Mouse (Mus musculus) liver, embryonic 15.5 days (tissue): Measurements from ENCODE around the gene Iyd. TPM values are rescaled to one million over a fixed set of nuclear protein-coding genes. Genes with fewer than 3 reads are reported as not detected.
A peak's percentile ranks its signal among the peaks of the same experiment; 100 is the strongest.

ENCODE experiments used
- ATAC-seq: fragments of 200-750 bp; cut with Nextera tagmentation; 2 replicates; pipeline ENCODE4 v1.8.0; 2017; ENCODE audit warnings: moderate number of reproducible peaks, mild to moderate bottlenecking, moderate library complexity; ENCODE audit not compliant: insufficient read depth
- H3K27ac ChIP-seq: fragments of 300-500 bp; sonication (generic); replicated peaks from 2 replicates; pipeline ENCODE4 v1.5.1; 2015; ENCODE audit warnings: mild to moderate bottlenecking, inconsistent platforms
- H3K27me3 ChIP-seq: fragments of 300-500 bp; sonication (generic); 2 replicates; pipeline ENCODE4 v1.6.1; 2015; ENCODE audit warnings: mild to moderate bottlenecking, inconsistent platforms
- H3K36me3 ChIP-seq: fragments of 300-500 bp; sonication (generic); replicated peaks from 2 replicates; pipeline ENCODE4 v1.6.1; 2015; ENCODE audit warnings: moderate library complexity, mild to moderate bottlenecking, inconsistent platforms
- H3K4me1 ChIP-seq: fragments of 300-500 bp; sonication (generic); replicated peaks from 2 replicates; pipeline ENCODE4 v1.6.1; 2015; ENCODE audit warnings: inconsistent platforms
- H3K4me2 ChIP-seq: fragments of 300-500 bp; sonication (generic); 2 replicates; pipeline ENCODE4 v1.6.1; 2015; ENCODE audit warnings: moderate library complexity, mild to moderate bottlenecking, inconsistent platforms
- H3K4me3 ChIP-seq: fragments of 300-500 bp; sonication (generic); replicated peaks from 2 replicates; pipeline ENCODE4 v1.5.1; 2015; ENCODE audit warnings: mild to moderate bottlenecking, inconsistent platforms
- H3K9ac ChIP-seq: fragments of 300-500 bp; sonication (generic); 2 replicates; pipeline ENCODE4 v1.6.1; 2015; ENCODE audit warnings: moderate library complexity, mild to moderate bottlenecking, inconsistent platforms
- H3K9me3 ChIP-seq: fragments of 300-500 bp; sonication (generic); replicated peaks from 2 replicates; pipeline ENCODE4 v1.6.1; 2016; ENCODE audit warnings: inconsistent platforms
- WGBS: fragments of 180-500 bp; shearing (Covaris S2); methylation state at CpG from one replicate; pipeline ENCODE4 v1.1.7; 2015; ENCODE audit warnings: mixed read lengths; ENCODE audit not compliant: insufficient replicate concordance; 5-methylcytosine and 5-hydroxymethylcytosine counted together
- polyA plus RNA-seq: library from polyadenylated mRNA; unstranded; fragments of >200 nt; fragmentation: Nextera tagmentation; extraction: Ambion mirVana; gene quantifications from 2 replicates; pipeline ENCODE4 v1.2.1, GENCODE M21; 2015

Iyd gene
- polyA plus RNA-seq, 1 experiment from 2014 or later = 15.9 TPM

DNA sequence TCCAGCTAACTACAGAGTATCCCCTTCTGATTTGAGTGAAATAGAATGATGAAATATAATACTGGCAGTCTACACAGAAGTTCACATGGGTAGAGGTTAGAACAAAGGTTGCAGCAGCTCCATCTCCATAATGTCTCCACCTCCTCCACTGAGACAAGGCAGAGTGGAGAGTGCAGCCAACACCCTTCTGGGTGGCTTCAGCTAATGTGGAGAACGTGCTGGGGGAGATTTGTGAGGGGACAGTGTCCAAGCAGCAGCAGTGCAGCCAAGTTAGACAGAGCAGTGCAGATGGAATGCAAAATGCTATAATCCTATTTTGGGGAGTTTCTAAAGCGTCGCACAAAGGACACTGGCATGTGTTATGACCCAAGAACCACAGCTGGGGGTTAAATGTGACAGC lies 16.5 kb downstream of the Iyd start:
- no peaks in the 10 kb centered on the region for H3K36me3 ChIP-seq
- H3K27ac ChIP-seq = no peak overlapping the region
- no peaks in the 10 kb centered on the region for H3K27me3 ChIP-seq
- H3K9me3 ChIP-seq = no peaks in the 10 kb centered on the region
- no peak for ATAC-seq
- WGBS = 70% methylated on average over 3 of the region's 3 CpGs
- no peak overlapping the region for H3K9ac ChIP-seq
- no peak overlapping the region for H3K4me2 ChIP-seq
- no peak overlapping the region for H3K4me3 ChIP-seq
- H3K4me1 ChIP-seq = no peaks in the 10 kb centered on the region

DNA sequence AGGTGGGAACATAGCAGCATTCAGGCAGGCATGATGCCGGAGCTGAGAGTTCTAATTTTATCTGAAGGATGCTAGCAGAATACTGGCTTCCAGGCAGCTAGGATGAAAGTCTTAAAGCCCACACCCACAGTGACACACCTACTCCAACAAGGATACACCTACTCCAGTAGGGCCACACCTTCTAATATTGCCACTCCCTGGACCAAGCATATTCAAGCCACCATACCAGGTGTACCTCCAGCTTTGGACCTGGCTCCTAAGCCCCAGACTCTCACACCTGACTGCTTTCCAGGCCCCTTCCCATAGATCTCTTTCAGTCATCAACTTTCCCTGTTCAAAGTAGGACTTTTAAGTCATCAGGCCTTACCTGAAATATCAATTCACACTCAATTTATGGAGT lies 19.1 kb downstream of the Iyd start:
- no peaks in the 10 kb centered on the region for H3K4me1 ChIP-seq
- no peak overlapping the region for H3K9ac ChIP-seq
- ATAC-seq = no peak
- no peaks in the 10 kb centered on the region for H3K9me3 ChIP-seq
- no peaks in the 10 kb centered on the region for H3K27me3 ChIP-seq
- 59% methylated on average over 1 of the region's 1 CpGs for WGBS
- no peak overlapping the region for H3K4me3 ChIP-seq
- no peak overlapping the region for H3K27ac ChIP-seq
- H3K36me3 ChIP-seq = no peaks in the 10 kb centered on the region
- H3K4me2 ChIP-seq = no peak overlapping the region

DNA sequence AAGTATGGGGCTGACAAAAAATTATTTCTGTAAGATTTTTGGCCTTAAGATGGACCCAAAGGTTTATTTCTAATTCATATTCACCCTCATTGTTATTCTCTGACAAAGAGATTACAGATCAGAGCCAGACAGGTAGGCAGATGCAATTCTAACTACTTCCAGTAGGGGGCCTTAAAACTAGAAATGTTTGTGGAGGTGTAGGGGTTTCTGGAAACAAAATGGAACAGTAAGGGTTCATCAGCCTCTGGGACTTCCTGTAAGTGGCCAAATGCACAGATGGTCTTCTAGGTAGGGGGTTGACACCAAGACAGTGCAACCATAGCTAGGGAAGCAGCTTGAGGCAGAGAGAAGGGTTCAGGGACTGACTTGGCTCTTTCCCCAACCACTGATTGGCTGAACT lies 22.1 kb downstream of the Iyd start:
- no peak for ATAC-seq
- Histone ChIP-seq H3K4me2 (no peak overlapping the region), H3K9me3 (no peaks in the 10 kb centered on the region), H3K9ac (no peak overlapping the region), H3K4me3 (no peak overlapping the region), H3K27ac (no peak overlapping the region), H3K27me3 (no peaks in the 10 kb centered on the region), H3K4me1 (no peaks in the 10 kb centered on the region), H3K36me3 (no peaks in the 10 kb centered on the region)

DNA sequence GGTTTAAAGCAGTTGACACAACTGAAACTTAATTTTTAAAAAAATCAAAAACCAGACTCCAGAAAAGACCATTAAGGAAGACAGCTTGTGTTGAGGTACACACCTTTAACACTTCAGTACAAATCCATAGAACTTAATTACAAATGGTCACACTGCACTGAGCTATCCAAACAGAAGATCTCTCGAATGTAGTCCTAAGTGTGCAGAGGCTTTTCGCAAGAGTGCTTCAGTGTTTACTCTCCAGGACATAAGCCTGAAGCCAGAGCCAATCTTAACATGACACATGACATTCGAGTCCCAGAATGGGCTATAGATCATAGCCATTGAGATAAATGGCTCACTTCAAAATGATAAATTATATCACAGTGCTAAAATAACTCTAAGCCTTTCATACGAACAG lies 25.1 kb downstream of the Iyd start:
- Histone ChIP-seq H3K4me1 (no peaks in the 10 kb centered on the region), H3K9ac (no peak overlapping the region), H3K9me3 (no peaks in the 10 kb centered on the region), H3K4me3 (no peak overlapping the region), H3K27ac (no peak overlapping the region), H3K4me2 (no peak overlapping the region), H3K27me3 (no peaks in the 10 kb centered on the region), H3K36me3 (no peaks in the 10 kb centered on the region)
- WGBS = 46% methylated on average over 4 of the region's 4 CpGs
- ATAC-seq = no peak

DNA sequence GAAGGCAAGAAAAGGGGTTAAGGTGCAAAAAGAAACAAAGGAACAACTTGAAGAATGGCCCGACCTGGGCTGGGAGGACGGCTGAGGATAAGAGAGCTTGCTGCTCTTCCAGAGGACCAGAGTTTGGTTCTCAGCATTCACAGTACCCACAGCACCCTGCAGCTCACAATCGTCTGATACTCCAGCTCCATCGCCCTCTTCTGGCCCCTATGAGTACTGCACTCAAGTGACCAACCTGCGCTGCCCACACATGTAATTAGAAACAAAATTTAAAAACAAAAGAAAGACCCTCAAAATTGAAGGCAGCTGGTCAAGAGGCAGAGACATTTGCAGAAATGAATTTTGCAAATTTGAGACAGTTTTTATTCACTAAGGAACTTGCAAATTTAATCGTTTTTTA lies 27.8 kb downstream of the Iyd start:
- no peaks in the 10 kb centered on the region for H3K36me3 ChIP-seq
- H3K4me1 ChIP-seq = no peaks in the 10 kb centered on the region
- H3K9ac ChIP-seq = no peak overlapping the region
- H3K9me3 ChIP-seq = no peaks in the 10 kb centered on the region
- H3K27me3 ChIP-seq = no peaks in the 10 kb centered on the region
- no peak overlapping the region for H3K4me2 ChIP-seq
- no peak for ATAC-seq
- H3K4me3 ChIP-seq = no peak overlapping the region
- no peak overlapping the region for H3K27ac ChIP-seq
- WGBS = 56% methylated on average over 6 of the region's 6 CpGs

DNA sequence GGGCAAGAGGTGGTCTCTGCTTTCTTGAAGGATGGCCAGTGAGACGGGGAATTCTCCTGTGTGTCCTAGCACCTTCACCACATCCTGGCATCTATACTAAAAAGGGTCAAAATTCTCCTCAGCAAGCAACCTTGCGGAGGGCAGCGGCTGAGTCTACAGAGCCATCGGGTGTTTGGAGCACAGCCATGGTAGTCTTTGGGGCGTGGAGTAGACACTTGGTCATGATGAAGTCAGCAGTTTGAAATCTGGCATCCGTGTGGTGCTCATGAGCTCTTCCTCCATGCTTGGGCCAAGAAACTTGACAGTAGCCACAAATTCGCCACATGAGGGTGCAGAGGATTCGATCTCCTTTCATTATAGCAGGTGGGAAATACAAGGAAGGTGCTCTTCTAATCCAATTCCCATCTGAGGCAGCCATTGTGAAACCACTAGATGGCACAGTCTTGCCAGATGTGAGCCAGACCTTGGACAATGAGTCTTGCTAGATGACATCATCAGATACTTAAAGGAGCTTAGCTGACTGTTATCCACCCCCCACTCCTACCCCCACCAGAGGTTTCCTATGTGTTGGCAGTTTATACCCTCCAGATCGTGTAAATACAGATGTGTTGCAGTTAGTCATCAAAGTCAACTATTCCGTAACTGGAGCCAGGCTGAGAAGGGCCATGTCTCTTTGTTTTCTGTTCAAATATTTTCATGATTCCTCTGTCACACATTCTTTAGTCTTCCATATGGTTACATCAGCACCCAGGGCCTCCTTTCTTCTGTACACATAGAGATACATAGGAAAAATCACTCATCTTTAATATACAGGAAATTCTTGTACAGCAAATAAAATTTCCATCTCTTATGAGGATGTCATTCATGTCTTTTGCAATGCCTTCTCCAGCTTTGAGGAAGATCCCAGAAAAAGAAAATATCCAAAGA lies 32.9 kb downstream of the Iyd start:
- no peaks in the 10 kb centered on the region for H3K27me3 ChIP-seq
- H3K4me2 ChIP-seq = no peak overlapping the region
- H3K27ac ChIP-seq = no peak overlapping the region
- no peak overlapping the region for H3K9ac ChIP-seq
- H3K36me3 ChIP-seq = no peaks in the 10 kb centered on the region
- no peaks in the 10 kb centered on the region for H3K9me3 ChIP-seq
- no peak overlapping the region for H3K4me3 ChIP-seq
- ATAC-seq = no peak
- 45% methylated on average over 10 of the region's 10 CpGs for WGBS
- no peaks in the 10 kb centered on the region for H3K4me1 ChIP-seq

DNA sequence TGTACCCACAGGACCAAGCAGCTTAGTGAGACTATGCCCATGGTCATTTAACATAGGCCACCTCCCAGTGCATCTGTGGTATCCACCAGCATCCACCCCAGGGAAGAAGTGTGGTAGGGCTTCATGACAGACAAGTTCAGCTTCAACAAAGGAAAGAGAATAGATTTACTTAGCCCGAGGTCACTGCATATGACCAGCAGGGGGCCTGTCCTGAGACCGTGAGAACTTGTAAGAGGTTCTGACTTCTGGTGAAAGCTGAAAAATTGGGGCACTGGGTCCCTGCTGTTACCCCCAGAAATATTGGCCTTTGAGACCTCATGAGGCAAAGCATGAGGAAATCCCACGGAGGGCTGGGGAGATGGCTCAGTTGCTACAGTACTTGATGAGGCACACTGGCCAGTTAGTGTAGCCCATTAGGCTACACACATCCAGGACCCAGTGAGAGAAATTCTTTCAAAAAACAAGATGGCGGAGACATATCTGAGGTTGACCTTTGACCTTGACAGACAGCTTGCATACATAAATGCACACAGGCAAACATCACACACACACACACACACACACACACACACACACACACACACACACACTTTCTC lies 34.0 kb downstream of the Iyd start:
- H3K4me2 ChIP-seq = no peak overlapping the region
- H3K4me3 ChIP-seq = no peak overlapping the region
- no peak for ATAC-seq
- no peaks in the 10 kb centered on the region for H3K27me3 ChIP-seq
- 49% methylated on average over 4 of the region's 4 CpGs for WGBS
- no peaks in the 10 kb centered on the region for H3K4me1 ChIP-seq
- no peaks in the 10 kb centered on the region for H3K36me3 ChIP-seq
- H3K27ac ChIP-seq = no peak overlapping the region
- H3K9me3 ChIP-seq = no peaks in the 10 kb centered on the region
- H3K9ac ChIP-seq = no peak overlapping the region

DNA sequence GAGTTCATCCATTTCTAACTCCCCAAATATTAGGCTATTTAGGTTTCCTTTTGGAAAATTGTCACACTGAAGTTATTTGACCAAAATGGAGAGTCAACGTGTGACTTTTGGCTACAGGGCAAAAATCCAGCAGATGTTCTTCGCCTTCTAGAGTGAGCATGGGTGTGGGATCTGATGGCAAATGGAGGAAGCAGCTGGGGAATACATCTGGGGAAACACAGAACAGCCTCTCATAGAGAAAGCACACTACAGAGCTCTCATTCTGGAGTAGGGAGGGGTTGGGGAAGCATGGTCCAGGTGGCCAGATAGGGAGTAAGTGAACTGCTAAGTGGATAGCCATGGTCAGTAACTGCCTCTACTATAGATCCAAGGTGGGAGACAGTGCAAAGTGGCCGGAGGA lies 50.6 kb downstream of the Iyd start:
- no peak overlapping the region for H3K4me2 ChIP-seq
- no peak for ATAC-seq
- WGBS = 53% methylated on average over 3 of the region's 3 CpGs
- H3K36me3 ChIP-seq = no peaks in the 10 kb centered on the region
- no peak overlapping the region for H3K4me3 ChIP-seq
- no peaks in the 10 kb centered on the region for H3K27me3 ChIP-seq
- no peaks in the 10 kb centered on the region for H3K9me3 ChIP-seq
- no peak overlapping the region for H3K27ac ChIP-seq
- no peak overlapping the region for H3K9ac ChIP-seq
- no peaks in the 10 kb centered on the region for H3K4me1 ChIP-seq

DNA sequence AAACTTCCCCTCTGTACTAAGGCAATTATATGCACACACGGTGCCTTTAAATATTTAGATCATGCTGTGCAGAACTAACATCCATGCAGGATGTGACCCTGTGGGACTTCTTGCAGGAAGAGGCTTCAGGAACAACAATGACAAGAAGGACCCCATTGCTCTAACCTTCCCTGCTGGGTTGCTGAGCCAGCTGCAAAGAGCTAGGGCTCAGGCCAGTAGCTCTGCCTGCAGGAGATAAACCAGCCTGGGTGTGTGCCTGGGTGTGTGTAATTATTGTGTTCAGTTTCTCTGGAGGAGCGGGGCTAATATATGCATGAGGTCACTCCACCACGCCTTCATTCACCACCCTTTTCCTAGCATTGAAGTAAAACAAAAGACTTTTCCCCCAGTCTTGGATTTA lies 51.8 kb downstream of the Iyd start:
- Histone ChIP-seq H3K27me3 (no peaks in the 10 kb centered on the region), H3K36me3 (no peaks in the 10 kb centered on the region), H3K4me3 (no peak overlapping the region), H3K9ac (no peak overlapping the region), H3K4me2 (no peak overlapping the region), H3K9me3 (no peaks in the 10 kb centered on the region), H3K4me1 (no peaks in the 10 kb centered on the region), H3K27ac (no peak overlapping the region)
- peak; percentile 47; the same call in 1 of the 2 replicates for ATAC-seq
- 43% methylated on average over 3 of the region's 3 CpGs for WGBS

DNA sequence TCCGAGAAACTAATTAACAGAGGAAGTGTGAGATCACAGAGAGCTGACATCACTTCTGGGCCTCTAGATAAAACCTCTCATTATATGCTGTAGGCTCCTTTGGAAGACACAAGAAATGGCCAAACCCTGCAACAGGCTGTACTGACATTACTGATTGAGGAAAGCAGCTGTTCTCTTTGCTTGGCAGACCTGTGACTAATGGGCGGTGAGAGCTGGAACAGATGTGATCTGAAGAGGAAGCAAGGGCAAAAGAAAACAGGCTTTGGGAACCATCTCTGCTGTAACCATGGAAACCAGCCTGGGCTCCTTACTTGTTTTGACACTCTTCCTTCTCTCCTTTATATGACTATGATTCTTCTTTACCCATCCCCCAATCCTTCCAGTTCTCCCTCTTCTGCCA lies 56.7 kb downstream of the Iyd start:
- Histone ChIP-seq H3K4me2 (no peak overlapping the region), H3K9ac (no peak overlapping the region), H3K27ac (no peak overlapping the region), H3K9me3 (no peaks in the 10 kb centered on the region), H3K27me3 (no peaks in the 10 kb centered on the region), H3K4me1 (no peaks in the 10 kb centered on the region), H3K4me3 (no peak overlapping the region), H3K36me3 (no peaks in the 10 kb centered on the region)
- WGBS = 43% methylated on average over 2 of the region's 2 CpGs
- no peak for ATAC-seq

DNA sequence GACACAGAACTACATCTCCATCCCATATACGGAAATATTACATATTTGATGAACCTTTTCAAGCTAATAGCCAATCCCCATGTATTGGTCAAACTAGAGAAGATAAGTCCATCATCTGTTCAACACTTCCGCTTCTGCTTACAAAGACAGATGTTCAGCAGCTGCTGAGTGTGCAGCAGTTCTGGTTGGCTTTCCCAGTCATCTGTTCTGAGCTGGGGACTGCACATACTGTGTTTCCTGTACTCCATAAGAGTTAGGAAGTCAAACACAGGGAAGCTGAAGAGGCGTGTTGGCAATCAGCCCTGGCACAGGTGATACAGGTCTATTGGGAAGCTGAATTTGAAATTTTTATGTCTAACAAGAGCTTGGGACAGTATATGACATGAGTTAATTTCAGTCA lies 57.7 kb downstream of the Iyd start:
- no peaks in the 10 kb centered on the region for H3K9me3 ChIP-seq
- no peaks in the 10 kb centered on the region for H3K27me3 ChIP-seq
- H3K36me3 ChIP-seq = no peaks in the 10 kb centered on the region
- no peak for ATAC-seq
- no peak overlapping the region for H3K9ac ChIP-seq
- 64% methylated on average over 3 of the region's 3 CpGs for WGBS
- H3K4me2 ChIP-seq = no peak overlapping the region
- no peak overlapping the region for H3K4me3 ChIP-seq
- H3K27ac ChIP-seq = no peak overlapping the region
- no peaks in the 10 kb centered on the region for H3K4me1 ChIP-seq
